Mouse (Mus musculus): ENCODE data around the gene Unc119b.
A peak's percentile ranks its signal among the peaks of the same experiment; 100 is the strongest.
"Not testable (repeated sequence)": the region's sequence is repeated elsewhere in the genome, so short reads cannot be mapped to it uniquely, and the experiment has no call there.

The Unc119b gene

DNA sequence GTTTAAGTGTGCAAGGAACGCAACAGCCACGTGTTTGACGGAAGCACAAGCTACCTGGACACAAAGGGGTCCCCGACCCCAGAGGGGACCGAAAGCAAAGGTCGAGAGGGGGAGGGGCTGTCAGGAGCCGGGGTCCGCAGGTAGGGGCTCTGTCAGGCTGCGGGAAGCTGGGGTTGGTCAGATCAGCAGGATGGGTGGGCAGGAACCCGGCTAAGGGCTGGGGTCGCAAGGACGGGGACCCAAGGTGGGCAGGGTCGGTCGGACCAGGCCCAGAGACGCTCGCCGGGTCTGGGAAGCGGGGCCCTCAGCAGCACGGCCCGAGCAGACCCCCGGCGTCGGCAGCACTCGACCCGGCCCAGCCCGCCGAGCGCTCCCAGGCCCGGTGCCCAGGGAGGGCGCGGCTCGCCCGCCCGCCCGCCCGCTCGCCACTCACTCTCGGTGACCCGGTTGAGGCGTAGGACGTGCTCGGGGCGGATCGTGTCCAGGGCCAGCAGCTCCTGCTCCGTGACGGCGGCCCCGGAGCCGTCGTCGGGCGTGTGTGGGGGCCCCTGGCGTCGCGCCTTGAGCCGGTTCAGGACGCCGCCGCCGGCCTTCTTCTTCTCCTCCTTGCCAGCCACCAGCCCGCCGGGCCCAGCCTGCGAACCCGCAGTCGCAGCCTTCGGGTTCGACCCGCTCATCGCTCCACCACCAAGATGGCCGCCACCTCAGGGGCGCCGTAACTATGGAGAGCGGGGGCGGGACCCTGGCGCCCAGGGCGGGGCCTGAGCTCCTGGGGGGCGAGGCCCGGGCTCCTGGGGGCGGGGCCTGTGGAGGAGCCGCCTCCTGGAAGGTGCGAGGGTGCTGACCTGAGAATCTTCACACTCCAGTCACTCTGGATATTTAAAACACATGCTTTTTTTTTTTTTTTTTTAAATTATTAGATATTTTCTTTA lies at the start of gene Unc119b:
TSS of gene Unc119b (minus strand) at position 742 of the 932 bp plus-strand sequence.
- peak; percentile 91 for DNase-seq (ENCODE audit: low read depth, low spot score)

DNA sequence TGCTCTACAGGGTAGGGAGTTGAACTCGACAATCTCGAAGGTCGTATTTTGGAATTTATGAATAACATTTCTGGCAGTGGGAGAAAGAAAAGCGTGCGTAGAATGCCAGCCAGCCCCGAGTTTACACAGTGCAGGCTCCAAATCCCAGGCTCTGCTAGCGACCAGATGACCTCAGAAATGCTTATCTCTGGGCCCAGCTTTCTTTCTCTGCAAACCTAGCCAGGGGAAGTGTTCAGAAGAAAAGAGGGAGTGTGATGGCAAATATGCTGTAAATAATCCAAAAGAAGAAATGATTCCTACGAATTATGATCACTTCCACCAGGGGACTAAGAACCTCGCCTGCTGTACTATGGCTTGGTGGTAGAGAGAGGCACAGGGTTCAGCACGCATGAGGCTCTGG lies 48.7 kb upstream of the Unc119b start:
- H3K27me3 ChIP-seq (ENCODE audit: control insufficient read depth, insufficient read depth, low read length, poor library complexity, severe bottlenecking) = no peaks in the 10 kb centered on the region
- DNase-seq (ENCODE audit: low read depth, low spot score) = no peak
- H3K36me3 ChIP-seq (ENCODE audit: control insufficient read depth, insufficient read depth, low read length, poor library complexity, severe bottlenecking) = no peaks in the 10 kb centered on the region

More for the DNA sequence above, at the start of gene Unc119b:
- no peaks in the 10 kb centered on the region for H3K36me3 ChIP-seq (ENCODE audit: control insufficient read depth, insufficient read depth, low read length, poor library complexity, severe bottlenecking)
- H3K27me3 ChIP-seq (ENCODE audit: control insufficient read depth, insufficient read depth, low read length, poor library complexity, severe bottlenecking) = no peaks in the 10 kb centered on the region

DNA sequence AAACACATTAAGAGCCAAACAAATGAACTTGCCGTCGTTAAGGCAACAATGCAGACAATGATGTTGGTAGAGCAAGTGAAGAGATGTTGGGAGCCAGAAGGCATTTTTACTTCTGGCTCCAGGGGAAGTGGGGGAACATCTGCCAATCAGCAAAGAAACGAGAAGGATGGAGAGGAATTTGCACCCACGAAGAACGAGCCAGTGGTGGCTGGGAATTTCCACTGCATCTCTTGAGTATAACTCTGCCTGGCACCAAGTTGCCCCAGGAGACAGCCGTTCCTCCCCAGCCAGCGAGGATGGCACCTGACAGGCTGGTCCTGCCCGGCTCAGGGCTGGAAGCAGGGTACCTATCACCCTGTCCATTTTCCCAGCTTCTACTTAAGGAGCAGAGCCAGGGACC lies 48.1 kb upstream of the Unc119b start:
- DNase-seq (ENCODE audit: low read depth, low spot score) = no peak
- Histone ChIP-seq H3K27me3 (ENCODE audit: control insufficient read depth, insufficient read depth, low read length, poor library complexity, severe bottlenecking) (no peaks in the 10 kb centered on the region), H3K36me3 (ENCODE audit: control insufficient read depth, insufficient read depth, low read length, poor library complexity, severe bottlenecking) (no peaks in the 10 kb centered on the region)

DNA sequence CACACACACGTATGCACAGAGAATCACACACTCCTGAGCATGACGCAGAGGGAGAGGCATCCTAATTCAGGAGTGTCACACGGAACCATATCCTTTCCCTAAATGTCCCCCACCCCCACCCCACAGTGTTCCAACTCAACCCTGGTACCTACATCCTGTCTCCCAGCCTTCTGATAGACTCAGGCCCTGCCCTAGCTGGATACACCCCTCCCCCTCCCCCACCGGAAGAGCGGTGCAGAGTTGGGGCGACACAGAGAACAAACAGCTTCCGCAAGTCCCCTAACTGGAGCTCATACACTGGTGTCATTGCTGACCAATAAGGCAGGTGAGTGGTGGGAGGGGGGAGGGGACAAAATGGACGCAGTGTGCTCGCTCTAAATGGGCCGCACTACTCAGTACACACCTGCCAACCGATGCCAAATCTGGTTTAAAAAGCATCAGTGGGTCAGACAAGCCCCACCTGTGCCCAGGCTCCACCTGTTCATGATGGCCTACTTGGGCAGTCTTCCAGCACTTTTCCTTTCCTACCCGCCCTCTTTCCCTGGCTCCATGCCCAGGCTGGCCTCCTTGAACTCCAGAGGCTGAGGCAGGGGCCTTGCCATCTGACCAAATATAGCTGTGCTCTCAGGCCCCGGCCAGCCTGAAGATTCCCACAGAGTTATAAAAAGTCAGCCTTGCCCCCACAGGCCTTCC lies 46.6 kb upstream of the Unc119b start:
- H3K36me3 ChIP-seq (ENCODE audit: control insufficient read depth, insufficient read depth, low read length, poor library complexity, severe bottlenecking) = no peaks in the 10 kb centered on the region
- no peaks in the 10 kb centered on the region for H3K27me3 ChIP-seq (ENCODE audit: control insufficient read depth, insufficient read depth, low read length, poor library complexity, severe bottlenecking)
- DNase-seq (ENCODE audit: low read depth, low spot score) = no peak

DNA sequence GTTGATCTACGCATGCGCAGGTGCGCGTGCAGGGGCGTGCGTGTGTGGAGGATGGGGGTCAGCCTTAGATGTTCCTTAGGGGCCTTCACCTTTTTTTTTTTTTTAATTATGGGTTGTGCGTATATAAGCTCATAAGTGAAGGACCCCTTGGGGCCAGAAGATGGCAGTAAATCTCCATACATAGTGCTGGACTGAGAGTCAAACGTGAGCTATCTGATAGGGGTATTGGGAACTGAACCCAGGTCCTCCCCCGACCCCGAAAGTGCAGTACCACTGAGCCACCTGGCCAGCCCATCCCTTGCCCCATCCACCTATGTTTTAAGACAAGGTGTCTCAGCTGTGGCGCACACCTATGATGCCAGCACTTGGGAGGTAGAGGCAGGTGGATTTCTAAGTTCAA lies 44.8 kb upstream of the Unc119b start:
- no peaks in the 10 kb centered on the region for H3K36me3 ChIP-seq (ENCODE audit: control insufficient read depth, insufficient read depth, low read length, poor library complexity, severe bottlenecking)
- no peak for DNase-seq (ENCODE audit: low read depth, low spot score)
- H3K27me3 ChIP-seq (ENCODE audit: control insufficient read depth, insufficient read depth, low read length, poor library complexity, severe bottlenecking) = no peaks in the 10 kb centered on the region

DNA sequence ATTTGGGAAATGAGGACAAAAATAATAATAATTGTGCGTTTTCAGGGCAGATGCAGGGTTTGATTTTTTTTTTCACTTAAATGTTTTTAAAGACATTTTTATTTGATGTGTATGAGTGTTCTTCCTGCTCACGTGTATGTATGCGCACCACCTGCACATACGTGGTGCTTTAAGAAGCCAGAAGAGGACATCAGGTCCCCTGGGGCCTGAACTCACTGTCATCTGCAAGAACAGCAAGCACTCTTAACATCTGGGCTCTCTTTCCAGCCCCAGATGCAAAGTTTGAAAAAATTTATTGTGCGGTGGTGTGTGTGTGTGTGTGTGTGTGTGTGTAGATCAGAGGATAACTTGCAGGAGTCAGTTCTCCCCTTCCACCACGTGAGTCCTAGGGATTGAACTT lies 43.1 kb upstream of the Unc119b start:
- DNase-seq (ENCODE audit: low read depth, low spot score) = peak; percentile 60
- Histone ChIP-seq H3K36me3 (ENCODE audit: control insufficient read depth, insufficient read depth, low read length, poor library complexity, severe bottlenecking) (no peaks in the 10 kb centered on the region), H3K27me3 (ENCODE audit: control insufficient read depth, insufficient read depth, low read length, poor library complexity, severe bottlenecking) (no peaks in the 10 kb centered on the region)

DNA sequence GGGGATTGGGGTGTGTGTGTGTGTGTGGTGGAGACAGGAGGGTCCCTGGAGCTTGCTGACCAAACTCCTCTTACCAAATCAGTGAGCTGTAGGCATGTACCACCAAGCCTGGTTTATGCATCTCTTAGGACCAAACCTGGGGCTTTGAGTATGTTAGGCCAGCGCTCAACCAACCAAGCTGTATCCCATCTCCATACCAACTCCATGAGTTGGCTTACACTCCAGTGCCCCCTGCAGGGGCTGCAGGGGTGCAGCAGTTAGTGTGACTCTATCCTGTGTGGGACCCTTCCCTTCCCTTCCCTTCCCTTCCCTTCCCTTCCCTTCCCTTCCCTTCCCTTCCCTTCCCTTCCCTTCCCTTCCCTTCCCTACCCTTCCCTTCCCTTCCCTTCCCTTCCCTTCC lies 39.8 kb upstream of the Unc119b start:
- Histone ChIP-seq H3K27me3 (ENCODE audit: control insufficient read depth, insufficient read depth, low read length, poor library complexity, severe bottlenecking) (no peaks in the 10 kb centered on the region), H3K36me3 (ENCODE audit: control insufficient read depth, insufficient read depth, low read length, poor library complexity, severe bottlenecking) (no peaks in the 10 kb centered on the region)
- DNase-seq (ENCODE audit: low read depth, low spot score) = peak; percentile 42

DNA sequence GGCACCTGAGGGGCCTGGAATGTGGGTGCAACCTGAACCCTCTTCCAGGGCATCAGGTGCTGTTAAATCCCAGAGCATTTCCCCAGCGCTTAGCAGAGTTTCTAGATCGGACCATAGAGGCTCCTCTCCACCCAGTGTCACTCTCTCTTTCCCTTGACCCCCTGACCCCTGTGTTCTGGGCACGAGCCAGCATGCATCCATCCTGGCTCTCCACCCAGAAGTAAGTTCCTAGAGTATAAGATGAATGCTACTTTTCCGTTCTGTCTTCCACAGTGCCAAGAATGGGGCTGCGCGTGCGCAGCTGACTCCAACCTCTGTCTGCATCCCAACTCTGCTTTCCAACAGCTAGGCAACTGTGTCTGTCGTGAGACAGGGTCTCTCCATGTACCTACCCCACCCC lies 35.4 kb upstream of the Unc119b start:
- no peaks in the 10 kb centered on the region for H3K27me3 ChIP-seq (ENCODE audit: control insufficient read depth, insufficient read depth, low read length, poor library complexity, severe bottlenecking)
- no peak for DNase-seq (ENCODE audit: low read depth, low spot score)
- no peaks in the 10 kb centered on the region for H3K36me3 ChIP-seq (ENCODE audit: control insufficient read depth, insufficient read depth, low read length, poor library complexity, severe bottlenecking)

DNA sequence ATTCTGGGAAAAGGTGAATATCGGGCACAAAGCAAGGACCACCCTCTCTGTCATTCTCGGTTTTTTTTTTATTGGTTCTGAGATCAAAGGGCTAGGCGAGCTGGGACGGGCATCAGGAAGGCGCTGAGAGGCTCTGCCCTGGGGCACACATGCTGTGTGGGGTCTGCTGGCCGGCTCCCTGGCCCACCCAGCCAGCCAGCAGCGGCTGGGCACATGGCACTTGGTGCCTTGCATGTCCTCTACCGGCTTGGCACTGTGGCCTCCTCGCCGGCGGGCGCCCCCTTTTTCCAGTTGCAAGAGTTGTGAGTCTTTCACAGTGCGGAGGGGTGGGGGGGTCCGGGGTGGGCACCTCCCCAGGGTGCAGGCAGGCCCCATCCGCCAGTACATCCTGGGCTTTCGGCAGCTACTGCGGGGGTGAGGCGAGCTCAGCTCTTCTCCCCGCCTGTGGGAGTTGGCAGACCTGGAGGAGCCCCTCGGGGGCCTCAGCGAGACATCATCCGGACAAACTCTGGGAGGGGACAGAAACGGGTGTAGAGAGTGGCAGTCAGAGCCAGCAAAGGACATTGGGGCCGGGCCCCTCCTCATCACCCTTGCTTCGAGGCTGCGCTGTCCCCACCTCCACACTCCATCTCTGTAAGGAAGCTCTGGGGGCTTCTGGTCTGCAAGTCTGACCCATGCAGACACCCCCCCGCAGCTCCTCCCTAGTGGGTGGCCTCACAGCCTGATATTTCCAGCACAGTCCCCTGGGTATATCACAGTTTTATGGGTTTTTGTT lies 34.1 kb upstream of the Unc119b start:
- Histone ChIP-seq H3K27me3 (ENCODE audit: control insufficient read depth, insufficient read depth, low read length, poor library complexity, severe bottlenecking) (no peaks in the 10 kb centered on the region), H3K36me3 (ENCODE audit: control insufficient read depth, insufficient read depth, low read length, poor library complexity, severe bottlenecking) (no peaks in the 10 kb centered on the region)
- DNase-seq (ENCODE audit: low read depth, low spot score) = no peak

DNA sequence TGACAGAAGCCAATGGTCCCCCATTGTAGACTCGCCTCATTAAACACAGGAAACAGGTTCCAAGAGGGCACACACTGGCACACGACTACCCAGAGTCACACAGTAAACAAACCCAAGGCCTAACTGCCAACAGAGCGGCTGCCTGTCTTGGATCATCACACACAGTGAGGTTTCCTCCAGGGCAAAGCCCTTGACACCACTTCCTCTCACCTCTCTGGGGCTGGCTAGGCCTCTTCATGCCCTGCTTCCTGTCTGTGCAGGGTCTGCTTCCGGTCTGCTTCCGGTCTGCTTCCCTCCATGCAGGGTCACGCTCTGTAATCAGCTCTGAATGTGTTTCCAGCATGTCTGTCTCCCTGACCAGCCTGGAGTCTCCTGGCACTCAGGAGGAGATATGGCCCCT lies 32.6 kb upstream of the Unc119b start:
- Histone ChIP-seq H3K27me3 (ENCODE audit: control insufficient read depth, insufficient read depth, low read length, poor library complexity, severe bottlenecking) (no peaks in the 10 kb centered on the region), H3K36me3 (ENCODE audit: control insufficient read depth, insufficient read depth, low read length, poor library complexity, severe bottlenecking) (no peaks in the 10 kb centered on the region)
- peak; percentile 80 for DNase-seq (ENCODE audit: low read depth, low spot score)

DNA sequence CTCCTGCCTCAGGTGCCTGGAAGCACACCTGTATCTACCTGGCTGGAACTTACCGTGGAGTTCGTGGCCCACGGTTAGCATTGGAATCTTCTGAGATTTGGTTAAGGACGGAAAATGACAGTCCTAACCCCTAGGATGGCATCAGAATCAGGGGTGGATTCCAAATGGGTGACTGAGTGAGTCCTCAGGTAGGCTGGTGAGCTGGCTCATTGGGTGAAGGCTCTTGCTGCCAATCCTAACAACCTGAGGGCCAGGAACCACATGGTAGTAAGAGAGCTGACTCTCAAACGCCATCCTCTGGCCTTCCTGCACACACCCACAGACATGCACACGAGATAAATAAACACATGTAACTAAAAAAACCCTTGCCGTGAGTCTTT lies 32.0 kb upstream of the Unc119b start:
- no peaks in the 10 kb centered on the region for H3K36me3 ChIP-seq (ENCODE audit: control insufficient read depth, insufficient read depth, low read length, poor library complexity, severe bottlenecking)
- H3K27me3 ChIP-seq (ENCODE audit: control insufficient read depth, insufficient read depth, low read length, poor library complexity, severe bottlenecking) = no peaks in the 10 kb centered on the region
- no peak for DNase-seq (ENCODE audit: low read depth, low spot score)

DNA sequence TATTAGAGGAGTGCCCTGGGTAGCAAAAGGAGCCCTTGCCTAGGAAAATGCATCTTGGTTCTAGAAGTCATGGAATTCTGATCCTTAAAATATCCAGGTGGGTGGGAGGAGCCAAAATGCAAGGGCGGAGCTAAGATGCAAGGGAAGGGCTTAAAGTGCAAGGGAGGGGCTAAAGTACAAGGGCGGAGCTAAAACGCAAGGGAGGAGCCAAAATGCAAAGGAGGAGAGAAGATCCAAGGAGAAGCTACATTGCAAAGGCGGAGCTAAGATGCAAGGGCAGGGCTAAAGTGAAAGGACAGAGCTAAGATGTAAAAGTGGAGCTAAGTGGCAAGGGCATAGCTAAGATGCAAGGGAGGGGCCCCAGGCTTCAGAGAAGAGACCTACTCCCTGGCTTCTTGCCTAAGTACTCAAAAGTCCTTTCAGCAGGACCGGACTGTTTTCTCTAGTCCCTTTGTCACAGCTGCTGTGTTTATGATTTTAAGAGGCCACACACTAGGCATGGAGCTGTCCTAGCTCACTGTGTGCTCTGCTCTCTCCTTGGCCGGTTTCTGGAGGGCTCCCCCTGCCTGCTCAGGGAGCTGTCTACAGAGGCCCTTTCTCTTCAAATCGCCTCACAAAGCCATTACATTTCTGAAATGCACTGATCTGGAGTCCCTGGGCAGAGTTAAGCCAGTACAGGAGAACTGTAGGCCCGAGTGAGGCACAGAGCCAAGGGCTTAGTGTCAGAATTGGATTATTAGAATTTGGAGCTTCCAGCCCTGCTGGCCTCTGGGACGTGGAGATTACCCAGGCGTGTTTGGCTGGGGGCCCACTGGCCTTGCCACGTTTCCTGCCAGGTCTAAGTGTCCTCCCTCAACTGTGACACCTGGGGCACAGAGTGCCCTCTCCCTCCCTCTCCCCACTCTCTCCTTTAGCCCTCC lies 31.4 kb upstream of the Unc119b start:
- Histone ChIP-seq H3K36me3 (ENCODE audit: control insufficient read depth, insufficient read depth, low read length, poor library complexity, severe bottlenecking) (no peaks in the 10 kb centered on the region), H3K27me3 (ENCODE audit: control insufficient read depth, insufficient read depth, low read length, poor library complexity, severe bottlenecking) (no peaks in the 10 kb centered on the region)
- peak; percentile 34 for DNase-seq (ENCODE audit: low read depth, low spot score)

DNA sequence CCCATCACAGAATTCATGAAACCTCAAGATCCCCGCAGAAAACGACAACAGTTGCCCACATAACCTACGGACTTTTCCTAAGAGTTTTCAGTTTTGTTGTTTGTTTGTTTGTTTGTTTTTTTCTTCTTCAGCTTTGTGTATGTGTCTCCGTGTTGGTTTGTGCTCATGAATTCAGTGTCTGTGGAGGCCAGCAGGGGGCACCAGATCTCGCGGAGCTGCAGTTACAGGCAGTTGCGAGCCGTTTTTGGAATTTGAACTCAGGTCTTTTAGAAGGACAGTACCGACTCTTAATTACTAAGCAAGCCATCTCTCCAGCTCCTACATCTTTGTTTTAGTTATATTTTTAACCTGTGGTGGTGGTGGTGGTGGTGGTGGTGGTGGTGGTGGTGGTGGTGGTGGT lies 30.6 kb upstream of the Unc119b start:
- Histone ChIP-seq H3K27me3 (ENCODE audit: control insufficient read depth, insufficient read depth, low read length, poor library complexity, severe bottlenecking) (no peaks in the 10 kb centered on the region), H3K36me3 (ENCODE audit: control insufficient read depth, insufficient read depth, low read length, poor library complexity, severe bottlenecking) (no peaks in the 10 kb centered on the region)
- DNase-seq (ENCODE audit: low read depth, low spot score) = peak; percentile 31

DNA sequence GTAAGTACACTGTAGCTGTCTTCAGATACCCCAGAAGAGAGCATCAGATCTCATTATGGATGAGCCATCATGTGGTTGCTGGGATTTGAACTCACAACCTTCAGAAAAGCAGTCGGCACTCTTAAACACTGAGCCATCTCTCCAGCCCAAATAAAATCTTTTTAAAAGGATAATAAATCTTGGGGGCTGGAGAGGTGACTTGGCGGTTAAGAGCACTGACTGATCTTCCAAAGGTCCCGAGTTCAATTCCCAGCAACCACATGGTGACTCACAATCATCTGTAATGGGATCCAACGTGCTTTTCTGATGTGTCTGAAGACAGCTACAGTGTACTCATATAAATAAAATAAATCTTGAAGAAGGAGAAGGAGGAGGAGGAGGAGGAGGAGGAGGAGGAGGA lies 29.7 kb upstream of the Unc119b start:
- not testable (repeated sequence) for H3K27me3 ChIP-seq (ENCODE audit: control insufficient read depth, insufficient read depth, low read length, poor library complexity, severe bottlenecking); H3K36me3 ChIP-seq (ENCODE audit: control insufficient read depth, insufficient read depth, low read length, poor library complexity, severe bottlenecking); DNase-seq (ENCODE audit: low read depth, low spot score)

Data from splenic B cell, adult 2 months (primary cell).